Mouse (Mus musculus): ENCODE data around the gene Fosb. TPM values are rescaled to one million over a fixed set of nuclear protein-coding genes. Genes with fewer than 3 reads are reported as not detected.

The Fosb gene
- 1 to 10 TPM; 1.2 to 9.8 (median 5.1) TPM for total RNA-seq (2022)

DNA sequence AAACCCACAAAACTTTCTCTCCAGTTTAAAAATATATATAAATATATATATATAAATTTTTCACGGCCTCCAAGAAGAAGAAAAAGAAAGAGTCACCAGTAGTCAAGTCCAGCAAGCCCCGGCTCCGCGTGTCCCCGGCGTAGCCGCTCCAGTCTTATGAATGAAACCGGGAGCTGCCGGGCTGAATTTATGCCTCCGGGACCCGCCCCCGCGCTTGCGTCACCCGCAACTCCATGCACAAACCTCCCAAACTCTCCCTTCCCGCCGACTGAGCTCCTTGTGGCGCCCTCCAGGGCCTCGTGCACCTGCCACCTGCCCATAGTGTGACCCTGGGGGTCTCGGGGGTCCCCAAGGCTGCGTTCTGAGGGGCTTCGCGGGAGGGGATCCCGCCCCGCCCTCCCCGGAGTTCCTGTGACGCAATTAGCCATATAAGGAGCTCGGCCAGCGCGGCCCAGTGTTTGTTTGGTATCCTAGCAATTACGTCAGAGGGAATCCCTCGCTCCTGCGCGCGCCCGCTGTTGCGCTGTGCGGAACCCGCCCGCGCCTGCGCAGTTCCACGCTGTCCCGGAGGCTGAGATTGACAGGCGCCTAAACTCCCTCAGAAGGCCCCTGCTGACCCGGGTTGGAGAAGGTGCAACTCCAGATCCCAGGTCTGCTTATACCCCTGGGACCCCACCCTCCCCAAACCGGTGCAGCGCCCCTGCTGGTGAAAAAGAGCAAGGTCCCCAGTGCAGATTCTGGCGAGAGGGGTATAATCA, at the start of gene Fosb:
Fosb (minus strand) TSS at position 168 of the 758 bp plus-strand sequence.
- DNase-seq (ENCODE audit: low spot score): peak; percentile 93

DNA sequence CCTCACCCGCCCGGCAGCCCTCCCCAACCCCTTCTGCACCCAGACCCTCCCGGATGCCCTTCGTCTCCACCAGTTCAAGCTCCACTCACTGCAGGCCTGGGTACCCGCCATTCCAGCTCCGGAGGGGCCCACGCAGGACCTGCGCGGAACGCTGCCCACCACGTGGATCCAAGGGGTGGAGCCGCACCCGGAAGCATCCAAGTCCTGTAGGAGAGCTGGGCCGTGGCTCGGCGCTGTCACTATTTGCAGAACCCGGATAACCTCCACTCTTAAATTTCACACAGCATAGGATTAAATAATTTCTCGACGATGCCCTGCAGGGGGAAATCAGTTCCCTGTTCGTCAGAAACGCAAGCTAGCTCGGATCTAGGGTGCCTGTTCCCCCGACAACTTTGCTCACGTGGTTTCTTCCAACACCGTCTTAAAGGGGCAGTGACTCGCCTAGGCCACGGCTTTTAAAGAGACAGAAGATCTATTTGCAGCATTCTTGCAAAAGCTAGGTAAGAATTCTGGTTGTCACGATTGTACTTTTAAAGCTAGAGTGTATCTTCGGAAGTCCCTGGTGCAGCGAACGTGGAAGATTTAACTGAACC, 49.5 kb upstream of the Fosb start, which contains the start of the genes Cd3eap and Ppp1r13l:
Cd3eap (minus strand) TSS at position 185 of the 593 bp plus-strand sequence.
Ppp1r13l (plus strand) TSS at position 451 of the 593 bp plus-strand sequence.
- DNase-seq (ENCODE audit: low spot score): peak; percentile 88

DNA sequence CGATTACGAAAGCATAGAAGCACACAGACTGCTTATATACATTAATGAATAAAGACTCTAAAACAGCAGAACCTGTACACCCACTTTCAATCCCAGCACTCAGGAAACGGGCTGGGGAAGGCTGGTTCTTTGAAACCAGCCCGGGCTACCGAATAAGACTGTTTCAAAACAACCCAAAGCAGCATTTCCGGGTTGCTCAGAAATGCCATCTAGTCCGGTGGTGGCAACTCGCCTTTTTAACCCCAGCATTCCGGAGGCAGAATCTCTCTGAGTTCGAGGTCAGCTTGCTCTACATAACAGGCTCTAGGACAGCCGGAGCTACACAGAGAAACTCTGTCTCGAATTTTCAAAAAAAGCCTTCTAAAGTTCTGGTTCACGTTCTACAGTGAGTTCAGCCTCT, 48.8 kb upstream of the Fosb start:
- DNase-seq (ENCODE audit: low spot score): no peak

GRCm38 (mm10) chr7:19357381-19358375, 47.8 kb upstream of the Fosb start:
- no peak for DNase-seq (ENCODE audit: low spot score)

GRCm38 (mm10) chr7:19356311-19356710, 46.5 kb upstream of the Fosb start:
- DNase-seq (ENCODE audit: low spot score): no peak

DNA sequence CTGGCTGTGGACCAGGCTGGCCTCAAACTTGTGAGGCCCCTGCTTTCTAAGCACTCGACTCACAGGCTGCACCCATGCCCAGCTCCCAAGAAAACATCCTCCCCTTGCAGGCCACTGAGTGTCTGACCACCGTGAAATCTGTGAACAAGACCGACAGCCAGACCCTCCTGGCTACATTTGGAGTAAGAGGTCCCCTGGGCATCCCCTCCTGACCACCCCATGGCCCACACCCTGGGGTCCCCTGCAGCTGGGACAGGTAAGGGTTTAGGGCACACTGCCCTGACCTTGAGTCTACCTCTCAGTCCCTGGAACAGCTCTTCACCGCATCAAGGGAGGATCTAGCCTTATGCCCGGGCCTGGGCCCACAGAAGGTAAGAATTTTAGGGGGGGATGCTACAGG, 45.1 kb upstream of the Fosb start:
- DNase-seq (ENCODE audit: low spot score): no peak

GRCm38 (mm10) chr7:19350221-19350620, 40.4 kb upstream of the Fosb start:
- DNase-seq (ENCODE audit: low spot score): no peak

DNA sequence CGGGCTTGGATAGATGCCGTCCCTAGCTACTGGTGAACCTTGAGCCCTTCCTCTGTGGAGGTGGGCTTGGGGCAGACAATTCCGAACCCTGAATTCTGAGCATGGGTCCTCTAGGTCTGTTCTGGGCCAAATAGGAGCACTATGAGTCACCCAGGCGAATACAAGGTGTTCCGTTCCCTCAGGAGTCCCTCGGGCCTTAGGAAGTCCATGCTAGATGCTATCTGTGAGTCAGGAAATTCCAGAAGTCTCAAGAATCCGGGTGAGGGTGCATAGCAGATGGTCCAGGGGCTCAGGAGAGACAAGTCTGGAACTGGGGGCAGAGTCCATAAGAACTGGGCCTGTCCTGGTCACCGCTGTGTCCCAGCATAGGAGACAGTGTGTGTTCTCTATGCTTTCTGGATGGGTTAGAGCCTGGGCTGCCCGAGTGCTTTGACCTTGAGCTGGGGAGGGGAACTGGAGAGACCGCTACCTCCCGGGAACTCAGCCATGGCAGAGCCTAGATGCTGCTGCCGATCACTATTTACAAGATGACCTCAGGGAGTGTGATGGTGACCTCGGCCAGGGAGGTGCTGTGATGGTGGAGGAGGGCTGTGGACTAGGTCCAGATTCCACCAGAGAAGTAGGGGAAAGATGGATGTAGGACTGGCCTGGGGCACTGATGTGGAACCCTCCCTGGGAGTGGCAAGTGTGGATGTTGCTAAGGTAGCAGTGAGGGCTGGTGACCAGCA, 39.5 kb upstream of the Fosb start:
- peak; percentile 67 for DNase-seq (ENCODE audit: low spot score)

DNA sequence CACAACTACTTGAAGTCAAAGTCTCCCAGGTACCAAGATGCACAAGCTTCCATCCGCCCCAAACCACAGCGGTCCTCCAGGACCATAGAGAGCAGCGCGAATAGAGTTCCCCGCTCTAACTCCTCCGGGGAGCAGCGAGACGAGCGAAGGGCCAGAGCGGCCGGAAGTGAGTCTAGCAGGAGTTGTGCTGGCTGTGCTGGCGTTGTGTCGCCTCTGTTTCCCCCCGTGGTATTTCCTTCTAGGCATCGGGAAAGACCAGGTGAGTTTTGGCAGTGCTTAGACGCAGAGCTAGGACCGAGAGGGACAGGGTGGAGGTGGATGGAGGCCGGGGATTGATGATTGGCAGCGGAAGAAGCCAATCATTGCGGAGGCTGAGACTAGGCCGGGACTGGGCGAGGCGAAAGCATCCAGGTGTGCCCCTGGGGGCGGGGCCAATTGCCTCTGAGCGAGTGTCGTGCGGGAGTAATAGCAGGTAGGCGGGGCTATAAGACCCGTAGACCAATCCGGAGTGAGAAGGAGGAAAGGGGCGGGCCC, 35.2 kb upstream of the Fosb start:
- peak; percentile 91 for DNase-seq (ENCODE audit: low spot score)

DNA sequence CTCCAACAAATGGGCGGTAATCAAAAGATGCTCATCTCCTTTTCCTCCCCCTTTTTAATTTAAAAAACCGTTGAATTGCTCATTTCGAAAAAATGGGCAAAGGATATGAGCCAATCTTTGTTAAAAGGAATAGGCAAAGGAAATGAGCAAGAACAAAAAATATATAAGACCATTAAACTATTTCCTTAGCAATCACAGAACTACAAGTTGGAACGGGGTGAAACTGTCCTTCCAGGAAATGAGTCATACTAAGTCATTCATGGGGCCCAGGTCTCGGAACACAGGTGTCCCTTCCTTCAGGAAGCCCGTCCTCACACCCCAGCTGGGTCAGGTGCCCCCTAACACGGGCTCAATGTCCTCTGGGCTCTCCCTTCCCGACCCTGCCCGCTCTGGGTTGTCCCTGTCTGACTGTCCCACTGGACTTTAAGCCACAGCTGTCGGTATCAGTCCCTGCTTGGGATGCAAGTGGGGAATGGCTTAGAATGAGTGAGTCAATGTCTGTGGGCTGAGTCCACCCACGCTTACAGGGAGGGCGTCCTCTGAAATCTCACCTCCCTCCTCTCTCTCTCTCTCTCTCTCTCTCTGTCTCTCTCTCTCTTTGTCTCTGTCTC, 34.5 kb upstream of the Fosb start, which contains the start of gene Ercc1:
Ercc1 (plus strand) TSS at position 542 of the 611 bp plus-strand sequence.
- DNase-seq (ENCODE audit: low spot score): no peak

DNA sequence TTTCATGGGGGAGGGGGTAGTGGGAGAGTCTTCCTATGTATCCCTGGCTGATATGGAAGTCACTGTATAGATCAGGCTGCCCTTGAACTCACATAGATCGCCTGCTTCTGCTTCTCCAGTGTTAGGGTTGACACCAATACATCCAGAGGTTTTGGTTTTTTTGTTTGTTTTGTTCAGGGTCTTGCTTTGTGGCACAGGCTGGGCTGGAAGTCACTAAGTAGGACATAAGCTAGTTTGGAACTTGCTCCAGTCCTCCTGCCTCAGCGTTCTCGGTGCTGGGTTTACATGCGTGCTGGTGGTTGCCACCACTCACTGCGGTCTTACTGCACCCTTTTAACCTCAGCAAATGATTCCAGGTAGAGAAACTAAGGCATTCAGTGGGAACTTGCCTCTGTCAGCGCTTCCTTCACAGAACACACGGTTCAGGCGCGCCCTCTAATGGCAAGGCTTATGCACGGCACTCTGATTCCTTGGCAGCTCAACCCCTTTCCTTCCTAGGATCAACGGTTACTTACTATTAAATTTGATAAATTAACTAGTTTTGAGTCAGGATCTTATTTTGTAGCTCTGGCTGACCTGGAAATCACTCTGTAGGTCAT, 33.5 kb upstream of the Fosb start:
- DNase-seq (ENCODE audit: low spot score): peak; percentile 81

- DNase-seq (ENCODE audit: low spot score): peak; percentile 90
Measured at GRCm38 (mm10) chr7:19342481-19343027, 32.7 kb upstream of the Fosb start.

DNA sequence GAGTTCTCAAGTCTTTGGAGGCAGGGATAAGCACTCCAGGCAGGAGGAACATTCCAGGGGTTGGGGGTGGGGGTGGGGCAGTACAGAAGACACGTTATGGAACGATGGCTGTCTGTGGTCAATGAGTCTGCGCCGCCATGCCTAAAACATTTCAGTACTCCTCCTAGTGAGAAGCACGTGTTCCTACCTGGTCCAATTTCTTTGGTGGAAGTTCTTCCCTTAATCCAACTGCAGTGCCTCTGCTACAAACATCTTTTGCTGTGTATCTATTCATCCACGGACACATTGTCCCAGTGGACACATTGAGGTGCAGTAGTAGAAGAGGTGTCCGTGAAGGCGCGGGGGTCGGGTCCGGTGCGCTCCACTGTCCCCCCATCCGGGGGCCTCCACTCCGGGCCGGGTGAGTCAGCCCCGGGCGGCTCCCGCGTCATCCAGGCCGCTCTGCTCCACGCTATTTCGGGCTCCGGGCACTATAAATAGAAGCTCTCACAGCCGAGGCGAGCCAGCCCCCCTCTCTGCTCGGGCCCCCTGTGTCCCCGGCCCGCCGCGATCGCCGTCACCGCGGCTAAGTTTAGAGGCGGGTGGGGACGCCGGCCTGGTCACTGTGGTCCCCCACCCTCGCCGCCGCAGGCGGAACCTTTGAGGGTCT, 32.0 kb upstream of the Fosb start:
- peak; percentile 60 for DNase-seq (ENCODE audit: low spot score)

- no peak for DNase-seq (ENCODE audit: low spot score)
Measured at GRCm38 (mm10) chr7:19341250-19341649, 31.4 kb upstream of the Fosb start.

DNA sequence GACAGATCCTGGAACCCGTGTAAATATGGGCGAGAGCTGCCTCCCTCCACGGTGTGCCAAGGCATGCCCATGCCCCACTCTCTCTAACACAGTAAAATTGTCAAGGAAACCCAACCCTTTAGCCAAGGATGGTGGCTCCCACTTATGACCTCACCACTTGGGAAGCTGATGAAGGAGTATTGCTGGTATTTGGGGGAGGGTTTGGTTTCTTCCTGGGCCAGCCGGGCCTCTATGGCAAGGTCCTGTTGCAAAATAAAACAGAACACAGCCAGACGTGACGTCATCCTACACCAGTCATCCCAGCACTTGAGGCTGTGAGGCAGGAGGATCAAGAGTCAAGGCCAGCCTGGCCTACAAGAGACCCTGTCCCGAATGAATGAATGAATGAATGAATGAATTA, 28.7 kb upstream of the Fosb start:
- no peak for DNase-seq (ENCODE audit: low spot score)

- DNase-seq (ENCODE audit: low spot score): no peak
Measured at GRCm38 (mm10) chr7:19338060-19338459, 28.2 kb upstream of the Fosb start.

- DNase-seq (ENCODE audit: low spot score): no peak
Measured at GRCm38 (mm10) chr7:19337122-19337521, 27.3 kb upstream of the Fosb start.

GRCm38 (mm10) chr7:19335583-19335982, 25.7 kb upstream of the Fosb start:
- DNase-seq (ENCODE audit: low spot score): no peak

DNA sequence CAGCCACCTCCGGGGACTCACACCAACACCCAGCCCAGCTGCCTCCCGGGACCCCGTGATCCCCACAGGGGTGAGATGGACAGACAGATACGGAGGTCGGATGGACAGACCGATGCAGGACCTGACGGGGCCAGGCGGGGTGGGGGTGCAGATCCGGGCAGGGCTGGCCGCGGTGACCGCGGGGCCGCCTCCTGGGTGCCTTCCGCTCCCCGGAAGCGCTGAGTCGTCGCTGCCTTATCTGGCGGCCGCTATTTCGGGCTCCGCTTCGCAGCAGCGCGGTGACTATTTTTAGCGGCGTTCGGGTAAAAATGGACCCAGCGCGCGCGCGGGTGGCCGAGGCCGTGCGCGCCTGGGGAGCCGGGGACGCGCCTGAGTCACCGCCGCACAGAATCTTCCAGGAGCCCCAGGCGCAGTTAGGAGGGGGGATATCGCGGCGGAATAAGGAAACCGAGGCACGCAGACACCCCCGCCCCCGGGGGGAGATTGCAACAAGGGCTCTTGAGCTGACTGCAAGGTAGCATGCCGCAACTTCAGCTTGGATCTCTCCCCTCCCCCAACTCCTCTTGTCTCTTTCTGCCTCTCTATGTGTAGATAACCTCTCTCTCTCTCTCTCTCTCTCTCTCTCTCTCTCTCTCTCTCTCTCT, 23.0 kb upstream of the Fosb start:
- peak; percentile 79 for DNase-seq (ENCODE audit: low spot score)

All from heart, adult 8-10 months (tissue).